Mouse (Mus musculus) heart, embryonic 15.5 days (tissue): Measurements from ENCODE around the gene Hist1h3d. TPM values are rescaled to one million over a fixed set of nuclear protein-coding genes. Genes with fewer than 3 reads are reported as not detected.
"Not testable (repeated sequence)": the region's sequence is repeated elsewhere in the genome, so short reads cannot be mapped to it uniquely, and the experiment has no call there.

Experiments
- ATAC-seq: fragments of 200-750 bp; cut with Nextera tagmentation; replicated peaks from 2 replicates; pipeline ENCODE4 v1.8.0; 2017; ENCODE audit warnings: low read depth, moderate TSS enrichment; ENCODE audit not compliant: insufficient number of reproducible peaks, insufficient read depth, low FRiP score
- H3K27ac ChIP-seq: fragments of 300-500 bp; sonication (generic); 2 replicates; pipeline ENCODE4 v1.5.1; 2015; ENCODE audit warnings: mild to moderate bottlenecking, inconsistent platforms
- H3K27me3 ChIP-seq: fragments of 300-500 bp; sonication (generic); 2 replicates; pipeline ENCODE4 v1.6.1; 2015; ENCODE audit warnings: inconsistent platforms
- H3K36me3 ChIP-seq: fragments of 300-500 bp; sonication (generic); 2 replicates; pipeline ENCODE4 v1.6.1; 2015; ENCODE audit warnings: mild to moderate bottlenecking, inconsistent platforms
- H3K4me1 ChIP-seq: fragments of 300-500 bp; sonication (generic); replicated peaks from 2 replicates; pipeline ENCODE4 v1.6.1; 2015; ENCODE audit warnings: inconsistent platforms
- H3K4me2 ChIP-seq: fragments of 300-500 bp; sonication (generic); 2 replicates; pipeline ENCODE4 v1.6.1; 2015; ENCODE audit warnings: inconsistent platforms, mild to moderate bottlenecking, moderate library complexity
- H3K4me3 ChIP-seq: fragments of 300-500 bp; sonication (generic); 2 replicates; pipeline ENCODE4 v1.5.1; 2015; ENCODE audit warnings: mild to moderate bottlenecking, inconsistent platforms
- H3K9ac ChIP-seq: fragments of 300-500 bp; sonication (generic); 2 replicates; pipeline ENCODE4 v1.6.1; 2015; ENCODE audit warnings: mild to moderate bottlenecking, inconsistent platforms
- H3K9me3 ChIP-seq: fragments of 300-500 bp; sonication (generic); replicated peaks from 2 replicates; pipeline ENCODE4 v1.6.1; 2016; ENCODE audit warnings: inconsistent platforms
- WGBS: fragments of 180-500 bp; shearing (Covaris S2); methylation state at CpG from one replicate; pipeline ENCODE4 v1.1.7; 2015; ENCODE audit warnings: mixed read lengths; 5-methylcytosine and 5-hydroxymethylcytosine counted together
- microRNA-seq: library from miRNA; unstranded; fragments of <30 nt; microRNA quantifications from one replicate; pipeline ENCODE4, GENCODE M21; 2016
- polyA plus RNA-seq: library from polyadenylated mRNA; unstranded; fragments of >200 nt; fragmentation: Nextera tagmentation; extraction: Ambion mirVana; gene quantifications from 2 replicates; pipeline ENCODE4 v1.2.1, GENCODE M21; 2015

Gene Hist1h3d
- polyA plus RNA-seq, 1 experiment from 2014 or later: 2.0 TPM

DNA sequence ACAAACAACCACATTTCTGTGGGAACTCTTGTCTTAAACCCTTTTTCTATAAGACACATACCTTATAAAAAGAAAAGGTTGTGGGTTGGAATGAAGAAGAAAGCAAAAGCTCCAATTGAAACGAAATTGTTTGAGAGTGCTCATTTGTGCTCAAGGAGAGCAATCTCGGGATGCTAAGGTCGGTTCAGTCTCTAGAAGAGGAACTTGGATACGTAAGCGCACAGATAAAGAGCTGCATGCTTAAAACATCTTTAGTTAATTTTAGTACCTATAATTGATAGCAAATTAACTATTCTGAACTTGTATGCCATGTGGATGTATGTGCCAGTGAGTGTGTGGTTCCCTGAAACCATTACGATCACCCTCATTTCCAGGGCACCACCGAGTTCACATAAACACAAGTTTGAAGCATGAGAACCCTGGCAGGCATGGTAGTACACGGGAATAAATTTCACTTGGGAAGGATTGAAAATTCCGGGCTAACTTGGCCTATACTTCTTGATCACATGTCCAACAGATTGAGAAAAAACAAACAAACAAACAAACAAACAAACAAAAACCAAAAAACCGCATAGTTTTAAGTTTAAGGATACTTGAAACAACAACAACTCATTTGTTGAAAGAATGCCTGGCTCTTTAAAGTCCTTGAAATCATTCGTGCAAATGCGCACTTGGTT is 44.6 kb downstream of the Hist1h3d start:
- H3K9me3 ChIP-seq: no peaks in the 10 kb centered on the region
- H3K9ac ChIP-seq: peak overlapping the region; percentile 92
- no peak for ATAC-seq
- H3K4me1 ChIP-seq: peaks cover 10% of the 10 kb centered on the region; the same call in 1 of the 2 replicates
- no peaks in the 10 kb centered on the region for H3K36me3 ChIP-seq
- H3K27ac ChIP-seq: peak overlapping the region; percentile 97
- peak overlapping the region; percentile 69 for H3K4me3 ChIP-seq
- 49% methylated on average over 12 of the region's 12 CpGs for WGBS
- H3K4me2 ChIP-seq: peak overlapping the region; percentile 88
- H3K27me3 ChIP-seq: no peaks in the 10 kb centered on the region

DNA sequence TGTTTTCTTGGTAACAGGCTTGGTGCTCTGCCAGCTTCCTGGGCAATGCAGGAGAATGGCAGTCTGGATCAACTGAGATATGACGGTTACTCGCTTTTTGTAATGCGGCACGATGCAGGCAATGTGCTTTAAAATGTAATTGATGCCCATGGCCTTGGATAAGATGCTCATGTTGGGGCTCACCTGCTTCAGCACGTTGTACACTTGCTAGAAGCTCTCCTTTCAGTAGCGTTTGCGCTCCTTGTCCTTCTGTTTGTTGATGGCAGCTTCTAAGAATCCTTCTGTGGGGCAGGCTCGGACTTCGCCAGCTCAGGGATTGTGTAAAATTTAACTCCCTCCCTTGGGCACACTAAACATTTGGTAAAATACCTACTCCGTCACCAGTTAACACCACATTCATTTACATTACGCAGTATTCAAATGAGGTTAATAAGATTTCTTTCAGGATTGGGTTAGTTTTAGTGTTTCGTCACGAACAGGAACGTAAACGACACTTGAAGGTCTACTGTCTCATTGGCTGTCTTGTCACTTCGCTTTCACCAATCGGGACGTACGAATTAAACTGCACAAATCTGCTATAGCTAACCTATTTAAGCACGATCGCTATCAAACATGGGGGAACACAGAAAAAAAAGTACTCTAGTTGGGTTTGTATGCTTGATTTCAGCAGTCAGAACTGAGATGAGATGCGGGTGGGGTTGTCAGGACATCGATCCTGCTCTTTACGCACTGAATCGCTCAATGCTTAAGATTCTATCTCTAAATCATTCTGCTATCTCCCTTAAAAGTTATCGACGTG is 45.4 kb downstream of the Hist1h3d start, which contains the start of gene Hist1h2be:
TSS of gene Hist1h2be (minus strand) at position 392 of the 799 bp plus-strand sequence.
- Histone ChIP-seq H3K4me3 (peak within 1 kb of the TSS; percentile 69), H3K27ac (peak within 1 kb of the TSS; percentile 97), H3K9me3 (no peaks in the 10 kb centered on the region), H3K4me2 (peak within 1 kb of the TSS; percentile 88), H3K36me3 (no peaks in the 10 kb centered on the region), H3K4me1 (peaks cover 10% of the 10 kb centered on the region; the same call in 1 of the 2 replicates), H3K9ac (peak within 1 kb of the TSS; percentile 92), H3K27me3 (no peaks in the 10 kb centered on the region)
- ATAC-seq: peak; percentile 82
- WGBS: under 1% methylated on average over 27 of the region's 27 CpGs

DNA sequence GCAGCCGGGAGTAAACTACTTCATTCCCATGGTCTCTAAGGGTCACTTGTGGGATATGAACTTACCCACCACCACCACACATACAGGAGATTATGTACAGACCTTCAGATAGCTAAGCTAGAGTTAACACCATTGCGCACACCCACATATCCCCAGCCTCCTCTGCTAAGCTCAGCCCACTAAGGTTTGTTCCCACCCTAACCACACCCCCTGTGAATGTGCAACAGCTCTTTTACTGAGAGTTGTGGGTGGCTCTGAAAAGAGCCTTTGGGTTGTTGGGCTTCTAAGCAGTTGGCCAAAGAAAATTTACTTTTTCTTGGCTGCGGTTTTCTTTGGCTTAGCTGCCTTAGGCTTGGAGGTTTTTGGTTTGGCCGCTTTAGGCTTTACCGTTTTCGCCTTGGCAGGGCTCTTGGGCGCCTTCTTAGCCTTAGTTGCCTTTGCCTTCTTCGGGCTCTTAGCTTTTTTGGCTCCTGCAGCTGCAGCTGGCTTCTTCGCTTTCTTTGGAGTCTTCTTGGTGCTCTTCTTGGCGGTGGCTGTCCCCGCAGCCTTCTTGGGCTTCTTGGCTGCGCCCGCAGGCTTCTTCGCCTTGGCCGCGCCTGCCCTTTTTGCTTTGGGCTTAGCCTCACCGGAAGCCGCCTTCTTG is 46.1 kb downstream of the Hist1h3d start:
- Histone ChIP-seq H3K9me3 (no peaks in the 10 kb centered on the region), H3K36me3 (no peaks in the 10 kb centered on the region), H3K9ac (peak overlapping the region; percentile 92), H3K27ac (peak overlapping the region; percentile 97), H3K4me1 (peaks cover 10% of the 10 kb centered on the region; the same call in 1 of the 2 replicates), H3K27me3 (no peaks in the 10 kb centered on the region), H3K4me2 (peak overlapping the region; percentile 88), H3K4me3 (peak overlapping the region; percentile 69)
- peak; percentile 90 for ATAC-seq
- 0% methylated on average over 18 of the region's 18 CpGs for WGBS

DNA sequence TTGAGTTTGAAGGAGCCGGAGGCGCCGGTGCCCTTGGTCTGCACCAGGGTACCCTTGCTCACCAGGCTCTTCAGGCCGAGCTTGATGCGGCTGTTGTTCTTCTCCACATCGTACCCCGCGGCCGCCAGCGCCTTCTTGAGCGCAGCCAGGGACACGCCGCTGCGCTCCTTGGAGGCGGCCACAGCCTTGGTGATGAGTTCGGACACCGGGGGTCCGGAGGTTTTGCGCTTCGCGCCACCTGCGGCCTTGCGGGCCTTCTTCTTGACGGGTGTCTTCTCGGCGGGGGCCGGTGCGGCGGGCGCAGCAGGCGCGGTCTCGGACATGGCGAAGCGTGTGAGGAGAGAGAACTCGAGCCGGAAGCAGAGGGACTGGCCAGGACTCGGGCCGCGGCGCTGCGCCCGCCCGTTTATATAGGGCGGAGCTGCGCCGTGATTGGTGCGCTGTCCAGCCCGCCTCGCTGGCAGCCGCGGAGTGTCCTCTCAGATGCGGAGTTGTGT is 46.7 kb downstream of the Hist1h3d start, which contains the start of gene Hist1h1e:
TSS of gene Hist1h1e (minus strand) at position 384 of the 497 bp plus-strand sequence.
- H3K9ac ChIP-seq: peak within 1 kb of the TSS; percentile 92
- H3K27me3 ChIP-seq, H3K36me3 ChIP-seq, H3K9me3 ChIP-seq, H3K4me1 ChIP-seq: not testable (repeated sequence)
- peak within 1 kb of the TSS; percentile 69 for H3K4me3 ChIP-seq
- WGBS: under 1% methylated on average over 53 of the region's 53 CpGs
- ATAC-seq: peak; percentile 92
- H3K4me2 ChIP-seq: peak within 1 kb of the TSS; percentile 88
- peak within 1 kb of the TSS; percentile 97 for H3K27ac ChIP-seq

DNA sequence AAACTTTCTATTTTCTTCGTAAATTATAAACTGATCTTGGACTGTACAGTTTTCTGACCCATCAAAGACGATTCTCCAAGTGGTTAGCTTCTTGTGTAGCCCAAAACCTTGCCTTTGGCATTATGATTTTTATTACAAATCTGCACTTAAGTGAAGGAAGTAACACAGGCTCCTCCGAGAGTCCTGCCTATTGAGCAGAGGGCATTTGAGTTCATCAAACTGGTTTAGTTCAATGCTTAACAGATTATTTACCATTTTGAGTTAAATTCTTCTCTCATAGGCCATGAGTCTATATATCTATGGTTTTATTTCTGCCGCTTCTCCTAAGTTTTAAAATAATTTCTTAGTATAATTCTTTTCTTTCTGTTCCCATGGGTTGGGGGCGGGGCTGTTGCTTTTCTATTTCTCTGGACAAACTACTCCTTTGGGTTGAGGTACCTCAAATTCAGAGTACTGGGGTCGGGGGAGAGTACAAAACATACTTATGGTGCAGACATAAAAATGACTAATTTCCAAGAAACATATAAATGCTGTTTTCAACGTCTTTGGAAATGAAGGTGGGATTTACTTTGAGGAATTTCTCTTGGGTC is 47.4 kb downstream of the Hist1h3d start:
- WGBS: 29% methylated on average over 7 of the region's 7 CpGs
- no peaks in the 10 kb centered on the region for H3K36me3 ChIP-seq
- H3K9me3 ChIP-seq: no peaks in the 10 kb centered on the region
- peak overlapping the region; percentile 21; the same call in 1 of the 2 replicates for H3K9ac ChIP-seq
- peak overlapping the region; percentile 88 for H3K4me2 ChIP-seq
- ATAC-seq: no peak
- no peaks in the 10 kb centered on the region for H3K27me3 ChIP-seq
- peaks cover 10% of the 10 kb centered on the region; the same call in 1 of the 2 replicates for H3K4me1 ChIP-seq
- H3K4me3 ChIP-seq: peak overlapping the region; percentile 69
- peak overlapping the region; percentile 60; the same call in 1 of the 2 replicates for H3K27ac ChIP-seq

Small RNA genes lying within 50 kb of the gene (microRNA-seq; reads per million reads assigned to microRNA genes)
- gene Gm44297: not detected
- gene Gm44359: not detected
- gene Gm44394: not detected

Other genes with a start within 250 kb of the Hist1h3d start
- gene Zfp322a, start 206.6 kb upstream of the Hist1h3d start, polyA plus RNA-seq: 33.4 and 39.1 TPM in 2 replicates
- 8.1 and 8.2 TPM in 2 replicates for gene Abt1, start 151.9 kb upstream of the Hist1h3d start, polyA plus RNA-seq
- 0.85 and 1.4 TPM in 2 replicates for gene Btn1a1, start 109.9 kb upstream of the Hist1h3d start, polyA plus RNA-seq
- 0.31 and 0.41 TPM in 2 replicates for gene Btn2a2, start 86.9 kb upstream of the Hist1h3d start, polyA plus RNA-seq
- gene Hist1h4h, start 44.7 kb upstream of the Hist1h3d start, polyA plus RNA-seq: 5.4 and 5.7 TPM in 2 replicates
- 2.2 and 2.6 TPM in 2 replicates for gene Hist1h2af, start 41.9 kb upstream of the Hist1h3d start, polyA plus RNA-seq
- gene Hist1h3g, start 40.3 kb upstream of the Hist1h3d start, polyA plus RNA-seq: 1.6 and 3.1 TPM in 2 replicates
- 0.61 and 0.74 TPM in 2 replicates for gene Hist1h2bh, start 32.4 kb upstream of the Hist1h3d start, polyA plus RNA-seq
- 0.16 and 0.25 TPM in 2 replicates for gene Hist1h3f, start 31.7 kb upstream of the Hist1h3d start, polyA plus RNA-seq
- gene Hist1h4f, start 24.1 kb upstream of the Hist1h3d start, polyA plus RNA-seq: 0.62 and 0.66 TPM in 2 replicates
- 0.18 and 0.23 TPM in 2 replicates for gene Hist1h1d, start 22.5 kb upstream of the Hist1h3d start, polyA plus RNA-seq
- gene Hist1h3e, start 13.4 kb upstream of the Hist1h3d start, polyA plus RNA-seq: 1.7 and 2.4 TPM in 2 replicates
- gene Hist1h2ae, start 4.5 kb upstream of the Hist1h3d start, polyA plus RNA-seq: 33.7 and 35.5 TPM in 2 replicates
- 4.3 and 4.6 TPM in 2 replicates for gene Hist1h2bg, start 4.4 kb upstream of the Hist1h3d start, polyA plus RNA-seq
- gene Hist1h2bf, start 1.6 kb upstream of the Hist1h3d start, polyA plus RNA-seq: 0.97 and 1.5 TPM in 2 replicates
- gene Hist1h2ad, start 1.4 kb upstream of the Hist1h3d start, polyA plus RNA-seq: 1.2 and 1.6 TPM in 2 replicates
- gene Hist1h4d, start 5.8 kb downstream of the Hist1h3d start, polyA plus RNA-seq: 48.2 and 53.2 TPM in 2 replicates
- 1.7 and 1.9 TPM in 2 replicates for gene Hist1h2be, start 45.4 kb downstream of the Hist1h3d start, polyA plus RNA-seq
- gene Hist1h1e, start 46.8 kb downstream of the Hist1h3d start, polyA plus RNA-seq: 9.6 and 10.8 TPM in 2 replicates
- gene Hist1h2ac, start 108.2 kb downstream of the Hist1h3d start, polyA plus RNA-seq: 0.50 and 0.74 TPM in 2 replicates
- 51.8 and 52.1 TPM in 2 replicates for gene Hist1h2bc, start 108.4 kb downstream of the Hist1h3d start, polyA plus RNA-seq
- gene Hist1h1t, start 120.1 kb downstream of the Hist1h3d start, polyA plus RNA-seq: 0.14 TPM in 1 of 2 replicates, not detected in the other
- gene Hist1h4c, start 122.7 kb downstream of the Hist1h3d start, polyA plus RNA-seq: 2.4 and 2.7 TPM in 2 replicates
- gene Hfe, start 135.1 kb downstream of the Hist1h3d start, polyA plus RNA-seq: 10.3 and 13.6 TPM in 2 replicates
- gene Hist1h1c, start 163.0 kb downstream of the Hist1h3d start, polyA plus RNA-seq: 38.8 and 41.2 TPM in 2 replicates
- gene Hist1h3c, start 169.8 kb downstream of the Hist1h3d start, polyA plus RNA-seq: 2.0 and 4.1 TPM in 2 replicates
- 1.2 and 1.9 TPM in 2 replicates for gene Hist1h2bb, start 171.0 kb downstream of the Hist1h3d start, polyA plus RNA-seq
- gene Hist1h2ab, start 175.4 kb downstream of the Hist1h3d start, polyA plus RNA-seq: 15.3 and 20.4 TPM in 2 replicates
- gene Hist1h3b, start 176.5 kb downstream of the Hist1h3d start, polyA plus RNA-seq: 3.1 and 4.7 TPM in 2 replicates
- 1.2 and 1.7 TPM in 2 replicates for gene Hist1h4b, start 181.2 kb downstream of the Hist1h3d start, polyA plus RNA-seq
- not detected in 2 replicates for gene Hist1h4a, start 185.5 kb downstream of the Hist1h3d start, polyA plus RNA-seq
- gene Hist1h3a, start 186.6 kb downstream of the Hist1h3d start, polyA plus RNA-seq: 1.5 and 2.4 TPM in 2 replicates
- 0.76 and 0.98 TPM in 2 replicates for gene Hist1h1a, start 187.9 kb downstream of the Hist1h3d start, polyA plus RNA-seq
- not detected in 2 replicates for gene Trim38, start 194.2 kb downstream of the Hist1h3d start, polyA plus RNA-seq
- not detected in 2 replicates for gene Slc17a2, start 231.2 kb downstream of the Hist1h3d start, polyA plus RNA-seq